Mouse (Mus musculus): ENCODE data around the gene Adcy2.

DNA sequence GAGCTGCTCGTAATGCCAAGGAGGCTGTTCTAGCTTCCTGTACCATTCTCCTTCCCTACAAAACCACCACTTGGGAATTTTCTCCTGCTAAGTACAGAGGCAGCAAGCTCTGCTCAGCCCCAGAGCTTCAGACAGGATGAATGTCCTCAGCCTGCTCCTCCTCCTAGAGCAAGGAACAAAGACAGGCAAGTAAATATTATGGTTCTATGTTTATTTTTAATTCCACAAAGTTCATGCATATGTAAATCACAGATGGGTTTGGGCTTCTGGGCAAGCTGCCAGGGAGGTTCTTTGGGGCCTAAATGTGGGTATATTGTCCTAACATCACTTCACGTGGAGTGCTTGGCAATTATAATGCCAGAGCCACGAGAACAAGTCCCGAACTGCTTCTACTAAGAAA is 139.3 kb downstream of the Adcy2 start:
- TF ChIP-seq GATA1 (IDR thresholded peaks at IDR 0.05; ENCODE audit: borderline replicate concordance, low read length) = no peak
- no peak for TF ChIP-seq FLI1 (IDR thresholded peaks at IDR 0.05; ENCODE audit: low read length)

Data from megakaryocyte, embryonic 14.5 days (primary cell).